Mouse (Mus musculus): ENCODE measurements at regions not wholly inside any gene's neighbourhood (a gene's known extent, or its start where the extent isn't known, plus 50 kb on each side); places are given as distances from the start of the nearest gene placed in this dataset.
A peak's percentile ranks its signal among the peaks of the same experiment; 100 is the strongest.

- no peak overlapping the region for H3K27ac ChIP-seq (replicated peaks)
- no peak overlapping the region for H3K9ac ChIP-seq
- no peaks in the 10 kb centered on the region for H3K36me3 ChIP-seq
- H3K27me3 ChIP-seq = no peaks in the 10 kb centered on the region; the same call in 1 of the 2 replicates
- no peaks in the 10 kb centered on the region for H3K9me3 ChIP-seq (replicated peaks)
- 81% methylated on average over 6 of the region's 6 CpGs for WGBS
- no peak overlapping the region for H3K4me3 ChIP-seq (replicated peaks)
- no peak for ATAC-seq (ENCODE audit: insufficient number of reproducible peaks, low FRiP score, low TSS enrichment, low read depth)
- H3K4me1 ChIP-seq = peaks cover 8% of the 10 kb centered on the region; the same call in 1 of the 2 replicates
- H3K4me2 ChIP-seq (replicated peaks) = no peak overlapping the region
Measured at GRCm38 (mm10) chr7:37230641-37231347, 532.9 kb downstream of the Tshz3 start.

- no peaks in the 10 kb centered on the region for H3K36me3 ChIP-seq
- ATAC-seq (ENCODE audit: insufficient number of reproducible peaks, low FRiP score, low TSS enrichment, low read depth) = no peak
- no peak overlapping the region for H3K27ac ChIP-seq (replicated peaks)
- whole genome bisulfite sequencing = 86% methylated on average over 6 of the region's 6 CpGs
- no peaks in the 10 kb centered on the region for H3K9me3 ChIP-seq (replicated peaks)
- no peak overlapping the region for H3K9ac ChIP-seq
- H3K27me3 ChIP-seq = no peaks in the 10 kb centered on the region
- H3K4me3 ChIP-seq (replicated peaks) = no peak overlapping the region
- 0 out of 2 replicates have a peak, but pooled peaks cover 2% of the 10 kb centered on the region for H3K4me1 ChIP-seq
- H3K4me2 ChIP-seq (replicated peaks) = no peak overlapping the region
Measured at GRCm38 (mm10) chr7:37240832-37241231, 532.6 kb downstream of the Zfp536 start.

GRCm38 (mm10) chr7:37241781-37242180, 531.7 kb downstream of the Zfp536 start:
- 60% methylated on average over 7 of the region's 7 CpGs for WGBS
- H3K9me3 ChIP-seq (replicated peaks) = no peaks in the 10 kb centered on the region
- no peak overlapping the region for H3K9ac ChIP-seq
- ATAC-seq (ENCODE audit: insufficient number of reproducible peaks, low FRiP score, low TSS enrichment, low read depth) = no peak
- H3K4me1 ChIP-seq = 0 out of 2 replicates have a peak, but pooled peaks cover 2% of the 10 kb centered on the region
- no peaks in the 10 kb centered on the region for H3K36me3 ChIP-seq
- no peak overlapping the region for H3K4me3 ChIP-seq (replicated peaks)
- no peak overlapping the region for H3K4me2 ChIP-seq (replicated peaks)
- no peaks in the 10 kb centered on the region for H3K27me3 ChIP-seq
- no peak overlapping the region for H3K27ac ChIP-seq (replicated peaks)

- Histone ChIP-seq H3K27ac (replicated peaks) (no peak overlapping the region), H3K36me3 (no peaks in the 10 kb centered on the region), H3K9me3 (replicated peaks) (no peaks in the 10 kb centered on the region), H3K27me3 (no peaks in the 10 kb centered on the region), H3K4me3 (replicated peaks) (no peak overlapping the region), H3K9ac (no peak overlapping the region), H3K4me1 (0 out of 2 replicates have a peak, but pooled peaks cover 2% of the 10 kb centered on the region), H3K4me2 (replicated peaks) (no peak overlapping the region)
- 36% methylated on average over 8 of the region's 8 CpGs for WGBS
- peak; percentile 54 for ATAC-seq (ENCODE audit: insufficient number of reproducible peaks, low FRiP score, low TSS enrichment, low read depth)
Measured at GRCm38 (mm10) chr7:37242476-37242875, 531.0 kb downstream of the Zfp536 start.

GRCm38 (mm10) chr7:37246156-37246555, 527.3 kb downstream of the Zfp536 start:
- Histone ChIP-seq H3K27ac (replicated peaks) (no peak overlapping the region), H3K27me3 (no peaks in the 10 kb centered on the region), H3K4me2 (replicated peaks) (no peak overlapping the region), H3K9ac (no peak overlapping the region), H3K4me1 (0 out of 2 replicates have a peak, but pooled peaks cover 2% of the 10 kb centered on the region), H3K36me3 (no peaks in the 10 kb centered on the region), H3K4me3 (replicated peaks) (no peak overlapping the region), H3K9me3 (replicated peaks) (no peaks in the 10 kb centered on the region)
- ATAC-seq (ENCODE audit: insufficient number of reproducible peaks, low FRiP score, low TSS enrichment, low read depth) = no peak
- 89% methylated on average over 4 of the region's 4 CpGs for WGBS

GRCm38 (mm10) chr7:37254431-37254830, 519.0 kb downstream of the Zfp536 start:
- Histone ChIP-seq H3K27ac (replicated peaks) (peak overlapping the region; percentile 76), H3K4me3 (replicated peaks) (no peak overlapping the region), H3K4me1 (peaks cover 33% of the 10 kb centered on the region), H3K36me3 (no peaks in the 10 kb centered on the region), H3K9me3 (replicated peaks) (no peaks in the 10 kb centered on the region), H3K9ac (no peak overlapping the region), H3K27me3 (no peaks in the 10 kb centered on the region), H3K4me2 (replicated peaks) (0 out of 2 replicates have a peak overlapping the region, but pooled peaks have one; percentile 13)
- WGBS = 26% methylated on average over 9 of the region's 9 CpGs
- ATAC-seq (ENCODE audit: insufficient number of reproducible peaks, low FRiP score, low TSS enrichment, low read depth) = peak; percentile 77

- Histone ChIP-seq H3K4me2 (replicated peaks) (no peak overlapping the region), H3K27ac (replicated peaks) (peak overlapping the region; percentile 76), H3K4me1 (peaks cover 33% of the 10 kb centered on the region), H3K27me3 (no peaks in the 10 kb centered on the region), H3K9ac (no peak overlapping the region), H3K4me3 (replicated peaks) (no peak overlapping the region), H3K9me3 (replicated peaks) (no peaks in the 10 kb centered on the region), H3K36me3 (no peaks in the 10 kb centered on the region)
- peak; percentile 26; the same call in 1 of the 2 replicates for ATAC-seq (ENCODE audit: insufficient number of reproducible peaks, low FRiP score, low TSS enrichment, low read depth)
- 26% methylated on average over 3 of the region's 3 CpGs for WGBS
Measured at GRCm38 (mm10) chr7:37255840-37256239, 517.6 kb downstream of the Zfp536 start.

GRCm38 (mm10) chr7:37259293-37259692, 514.1 kb downstream of the Zfp536 start:
- peaks cover 23% of the 10 kb centered on the region for H3K4me1 ChIP-seq
- H3K9ac ChIP-seq = no peak overlapping the region
- no peak overlapping the region for H3K27ac ChIP-seq (replicated peaks)
- ATAC-seq (ENCODE audit: insufficient number of reproducible peaks, low FRiP score, low TSS enrichment, low read depth) = no peak
- 38% methylated on average over 6 of the region's 6 CpGs for WGBS
- no peaks in the 10 kb centered on the region for H3K36me3 ChIP-seq
- no peaks in the 10 kb centered on the region for H3K27me3 ChIP-seq
- no peaks in the 10 kb centered on the region for H3K9me3 ChIP-seq (replicated peaks)
- H3K4me2 ChIP-seq (replicated peaks) = no peak overlapping the region
- no peak overlapping the region for H3K4me3 ChIP-seq (replicated peaks)

- Histone ChIP-seq H3K27ac (replicated peaks) (no peak overlapping the region), H3K4me1 (no peaks in the 10 kb centered on the region), H3K27me3 (no peaks in the 10 kb centered on the region), H3K9ac (no peak overlapping the region), H3K36me3 (no peaks in the 10 kb centered on the region), H3K4me3 (replicated peaks) (no peak overlapping the region), H3K4me2 (replicated peaks) (no peak overlapping the region), H3K9me3 (replicated peaks) (no peaks in the 10 kb centered on the region)
- 33% methylated on average over 3 of the region's 3 CpGs for WGBS
- ATAC-seq (ENCODE audit: insufficient number of reproducible peaks, low FRiP score, low TSS enrichment, low read depth) = no peak
Measured at GRCm38 (mm10) chr7:37262846-37263245, 510.6 kb downstream of the Zfp536 start.

- Histone ChIP-seq H3K36me3 (no peaks in the 10 kb centered on the region), H3K27me3 (no peaks in the 10 kb centered on the region), H3K9me3 (replicated peaks) (no peaks in the 10 kb centered on the region), H3K4me1 (no peaks in the 10 kb centered on the region), H3K4me3 (replicated peaks) (no peak overlapping the region), H3K9ac (no peak overlapping the region), H3K4me2 (replicated peaks) (no peak overlapping the region), H3K27ac (replicated peaks) (no peak overlapping the region)
- WGBS = 84% methylated on average over 4 of the region's 4 CpGs
- ATAC-seq (ENCODE audit: insufficient number of reproducible peaks, low FRiP score, low TSS enrichment, low read depth) = no peak
Measured at GRCm38 (mm10) chr7:37267404-37267803, 506.0 kb downstream of the Zfp536 start.

GRCm38 (mm10) chr7:37270841-37271240, 502.6 kb downstream of the Zfp536 start:
- Histone ChIP-seq H3K27me3 (no peaks in the 10 kb centered on the region), H3K4me1 (no peaks in the 10 kb centered on the region), H3K9me3 (replicated peaks) (no peaks in the 10 kb centered on the region), H3K9ac (no peak overlapping the region), H3K4me2 (replicated peaks) (no peak overlapping the region), H3K4me3 (replicated peaks) (no peak overlapping the region), H3K27ac (replicated peaks) (no peak overlapping the region), H3K36me3 (no peaks in the 10 kb centered on the region)
- 87% methylated on average over 3 of the region's 3 CpGs for WGBS
- no peak for ATAC-seq (ENCODE audit: insufficient number of reproducible peaks, low FRiP score, low TSS enrichment, low read depth)

GRCm38 (mm10) chr7:37290018-37290417, 483.4 kb downstream of the Zfp536 start:
- peak; percentile 70; the same call in 1 of the 2 replicates for ATAC-seq (ENCODE audit: insufficient number of reproducible peaks, low FRiP score, low TSS enrichment, low read depth)
- WGBS = 34% methylated on average over 5 of the region's 5 CpGs
- Histone ChIP-seq H3K9ac (no peak overlapping the region), H3K27me3 (0 out of 2 replicates have a peak, but pooled peaks cover 6% of the 10 kb centered on the region), H3K27ac (replicated peaks) (no peak overlapping the region), H3K4me2 (replicated peaks) (no peak overlapping the region), H3K4me3 (replicated peaks) (no peak overlapping the region), H3K4me1 (peaks cover 16% of the 10 kb centered on the region), H3K36me3 (no peaks in the 10 kb centered on the region), H3K9me3 (replicated peaks) (no peaks in the 10 kb centered on the region)
